Mouse (Mus musculus) c-Kit-positive CD71-negative TER-119-negative erythroid progenitor cells, embryonic 14.5 days (primary cell): ENCODE data around the gene Phldb2.
A peak's percentile ranks its signal among the peaks of the same experiment; 100 is the strongest.

ENCODE experiments used
- DNase-seq: peaks from one replicate; pipeline ENCODE4 v3.0.0-alpha.2; 2013; ENCODE audit warnings: low read depth

The Phldb2 gene

GRCm38 (mm10) chr16:45890471-45891200, 62.8 kb downstream of the Phldb2 start:
- DNase-seq: no peak

- no peak for DNase-seq
Observed at GRCm38 (mm10) chr16:45889636-45890035, 63.8 kb downstream of the Phldb2 start.

- no peak for DNase-seq
Observed at GRCm38 (mm10) chr16:45886599-45886998, 66.8 kb downstream of the Phldb2 start.

- DNase-seq: no peak
Observed at GRCm38 (mm10) chr16:45884194-45884593, 69.2 kb downstream of the Phldb2 start.

- DNase-seq: no peak
Observed at GRCm38 (mm10) chr16:45881177-45881832, 72.1 kb downstream of the Phldb2 start.

GRCm38 (mm10) chr16:45880101-45880751, 73.2 kb downstream of the Phldb2 start:
- DNase-seq: no peak

DNA sequence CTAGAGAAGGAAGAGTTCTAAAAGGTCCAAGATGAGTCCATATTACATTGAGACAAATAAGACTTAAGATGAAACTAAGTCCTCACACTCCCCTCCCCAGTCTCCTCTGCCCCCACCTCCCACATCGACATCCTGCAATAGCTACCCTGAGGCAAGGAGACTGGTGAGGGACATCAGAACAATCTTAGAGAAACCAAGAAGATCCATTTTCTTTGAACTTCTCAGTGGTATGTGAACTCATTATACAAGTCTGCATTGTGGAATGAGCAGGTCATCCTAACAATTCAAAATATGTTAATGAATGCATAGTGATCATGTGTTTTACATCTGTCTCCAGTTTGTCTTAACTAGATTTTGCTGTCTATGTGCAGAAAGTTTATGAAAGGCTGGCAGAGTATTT, 75.7 kb downstream of the Phldb2 start:
- no peak for DNase-seq

DNA sequence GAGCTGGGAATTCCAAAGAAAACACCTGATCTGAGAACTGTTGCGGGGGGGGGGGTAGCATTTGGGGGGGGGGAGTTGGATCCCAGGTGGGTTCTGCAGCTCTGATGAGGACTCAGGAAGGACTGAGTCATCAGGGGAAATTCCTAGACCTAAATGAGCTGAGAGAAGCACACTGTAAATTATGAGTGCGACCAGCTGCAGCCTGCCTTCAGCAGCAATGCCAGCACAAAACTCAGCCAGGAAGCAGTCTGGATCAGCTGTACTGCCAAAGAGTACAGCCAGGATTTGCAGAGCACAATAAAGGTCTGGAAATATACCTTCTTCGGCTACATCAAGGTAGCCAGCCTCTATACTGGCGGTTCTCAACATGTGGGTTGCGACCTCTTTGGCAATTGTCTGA, 76.2 kb downstream of the Phldb2 start:
- DNase-seq: no peak

DNA sequence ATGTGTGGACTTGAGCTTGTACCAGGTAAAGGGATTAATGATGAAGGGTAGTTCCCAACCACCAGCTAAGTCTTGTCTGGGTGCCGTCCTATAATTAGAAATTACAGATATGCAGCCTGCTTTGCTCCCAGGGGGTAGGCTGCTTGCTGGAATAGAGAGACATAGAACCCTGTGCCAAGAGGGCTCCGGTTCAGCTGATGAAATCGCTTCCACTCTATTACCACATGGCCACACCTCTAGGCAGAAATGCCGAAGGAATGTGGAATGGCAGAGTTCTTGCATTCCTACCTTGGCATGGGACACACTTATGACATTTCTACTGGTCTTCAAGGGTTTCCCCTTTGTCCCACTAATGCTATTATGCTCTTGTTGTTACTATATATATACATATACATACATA, 80.0 kb downstream of the Phldb2 start:
- DNase-seq: no peak

- DNase-seq: no peak
Observed at GRCm38 (mm10) chr16:45871286-45871976, 82.0 kb downstream of the Phldb2 start.

DNA sequence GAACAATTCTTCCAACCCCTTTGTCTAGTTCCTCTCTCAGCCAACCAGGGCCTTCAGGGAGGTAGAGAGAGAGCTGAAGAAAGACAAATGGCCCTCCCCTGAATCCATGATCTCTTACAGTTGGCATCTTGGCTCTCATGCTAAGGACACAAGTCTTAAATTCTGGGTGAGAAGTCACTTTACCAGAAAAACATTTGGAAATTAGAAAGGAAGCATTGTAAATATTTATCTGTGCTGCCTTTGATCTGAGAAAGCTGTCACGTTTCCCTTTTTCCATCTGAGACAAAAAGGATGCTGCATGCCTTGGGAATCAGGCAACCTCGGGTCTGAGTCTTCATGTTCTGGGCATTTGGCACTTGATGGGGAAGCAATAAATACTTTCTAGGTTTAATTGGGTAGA, 82.7 kb downstream of the Phldb2 start:
- DNase-seq: no peak

DNA sequence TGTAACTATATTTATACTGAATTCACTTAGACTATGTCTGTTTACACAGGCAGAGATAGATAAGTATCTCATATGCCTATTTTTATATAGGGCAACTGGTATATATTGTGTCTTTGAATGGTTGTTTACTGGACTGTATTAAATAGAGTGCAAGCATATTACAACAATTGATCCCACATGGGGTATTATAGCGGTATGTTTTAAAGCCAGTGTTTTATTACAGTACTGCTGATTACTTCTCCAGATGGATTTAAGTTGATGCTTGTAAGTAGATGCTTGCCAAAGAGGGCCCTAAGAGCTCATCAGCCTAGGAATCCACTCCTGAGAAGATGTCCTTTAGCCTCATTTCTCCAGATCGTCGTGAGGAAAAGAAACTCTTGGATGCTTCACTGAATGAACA, 84.4 kb downstream of the Phldb2 start:
- DNase-seq: no peak

DNA sequence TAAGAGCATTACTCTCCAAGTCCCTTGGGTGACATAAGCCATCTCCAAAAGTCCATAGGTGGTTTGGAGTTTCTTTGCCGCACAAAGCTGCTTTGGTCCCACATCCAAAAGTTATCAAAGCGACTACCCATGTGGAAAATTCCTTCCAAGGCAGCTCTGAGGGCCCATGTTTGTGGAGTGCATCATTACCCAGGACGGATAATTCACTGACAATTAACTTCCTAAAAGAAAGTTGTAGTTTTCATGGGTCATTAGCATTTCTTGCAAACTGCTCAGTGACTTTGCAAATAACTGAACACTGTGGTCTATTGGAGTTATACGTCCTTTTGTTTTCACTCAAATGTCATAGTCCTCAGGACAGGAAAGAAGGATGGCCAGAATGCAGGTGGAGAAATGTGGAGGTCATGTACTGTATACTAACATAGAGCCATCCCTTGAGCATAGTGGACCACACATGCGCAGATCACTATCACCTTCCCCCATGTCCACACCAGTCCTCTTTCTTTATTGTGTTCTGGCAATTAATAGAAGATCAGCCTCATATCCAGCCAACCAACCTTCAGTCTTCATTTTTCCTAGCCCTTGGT, 96.0 kb downstream of the Phldb2 start:
- DNase-seq: no peak

DNA sequence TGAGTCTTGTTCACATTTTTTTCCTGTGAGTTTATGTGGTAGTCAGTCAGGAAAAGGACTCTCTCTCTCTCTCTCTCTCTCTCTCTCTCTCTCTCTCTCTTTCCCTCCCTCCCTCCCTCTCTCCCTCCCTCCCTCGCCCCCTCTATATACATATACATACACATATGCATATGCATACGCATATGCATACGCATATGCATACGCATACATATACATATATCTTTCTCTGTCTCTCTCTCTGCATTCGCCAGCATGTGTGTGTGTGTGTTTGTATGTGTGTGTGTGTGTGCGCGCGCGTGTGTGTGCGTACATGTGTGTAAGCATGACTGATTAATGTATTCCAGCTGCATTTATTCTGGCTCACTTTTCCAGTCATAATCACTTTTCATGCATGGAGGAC, 98.9 kb downstream of the Phldb2 start:
- no peak for DNase-seq

DNA sequence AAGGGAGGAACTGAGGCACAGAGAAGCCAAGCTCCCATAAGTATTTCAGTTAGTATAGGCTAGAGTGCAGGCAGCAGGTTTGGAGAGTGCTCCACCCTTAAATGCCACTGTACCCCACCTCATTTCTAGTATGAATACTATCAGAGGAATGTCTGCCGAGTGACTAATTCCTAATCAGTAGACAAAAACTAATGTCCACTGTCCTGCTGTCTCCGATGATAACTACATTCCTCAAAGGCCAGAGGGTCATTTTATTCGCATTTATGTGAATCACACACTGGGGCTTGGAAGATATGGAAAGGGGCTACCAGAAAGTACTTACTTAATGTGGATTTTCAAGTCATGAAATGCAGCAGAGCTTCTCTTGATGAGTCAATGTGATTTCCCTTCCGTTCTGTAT, 104.4 kb downstream of the Phldb2 start:
- DNase-seq: no peak

- DNase-seq: no peak
Observed at GRCm38 (mm10) chr16:45844875-45845274, 108.5 kb downstream of the Phldb2 start.

DNA sequence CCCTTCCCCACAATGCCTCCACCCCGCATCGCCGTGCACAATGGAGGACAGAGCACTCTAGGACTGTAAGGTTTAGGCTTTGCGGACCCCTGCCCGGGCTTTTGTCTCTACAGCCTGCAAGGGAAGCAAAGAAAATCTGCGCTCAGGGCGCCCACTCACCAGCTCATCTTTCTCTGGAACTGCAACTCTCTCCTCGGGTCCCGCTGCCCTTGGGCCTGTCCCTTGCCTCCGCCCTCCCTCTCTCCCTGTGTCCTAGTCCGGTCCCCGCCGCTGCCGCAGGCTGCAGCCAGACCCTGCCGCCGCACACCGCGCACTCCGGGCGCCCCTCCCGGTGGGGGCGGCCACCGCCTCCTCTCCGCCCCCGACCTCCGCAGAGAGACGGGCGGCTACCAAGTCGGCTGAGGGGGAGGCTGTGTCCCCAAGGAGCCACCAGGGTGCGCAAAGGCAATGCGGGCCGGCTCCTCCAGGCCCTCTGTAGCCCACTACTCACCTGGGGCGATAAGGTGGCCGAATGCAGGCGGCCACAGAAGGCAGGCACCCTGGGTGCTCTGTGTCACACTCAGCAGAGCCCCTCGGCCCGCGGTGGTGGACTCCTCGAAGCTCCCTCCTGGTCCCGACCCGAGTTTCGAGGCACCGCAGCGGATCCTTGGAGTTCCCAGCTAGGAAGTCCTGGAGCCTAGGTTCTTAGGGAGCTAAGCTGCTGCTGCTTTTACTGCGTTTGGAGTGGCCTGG, 109.2 kb downstream of the Phldb2 start:
- peak; percentile 30 for DNase-seq

DNA sequence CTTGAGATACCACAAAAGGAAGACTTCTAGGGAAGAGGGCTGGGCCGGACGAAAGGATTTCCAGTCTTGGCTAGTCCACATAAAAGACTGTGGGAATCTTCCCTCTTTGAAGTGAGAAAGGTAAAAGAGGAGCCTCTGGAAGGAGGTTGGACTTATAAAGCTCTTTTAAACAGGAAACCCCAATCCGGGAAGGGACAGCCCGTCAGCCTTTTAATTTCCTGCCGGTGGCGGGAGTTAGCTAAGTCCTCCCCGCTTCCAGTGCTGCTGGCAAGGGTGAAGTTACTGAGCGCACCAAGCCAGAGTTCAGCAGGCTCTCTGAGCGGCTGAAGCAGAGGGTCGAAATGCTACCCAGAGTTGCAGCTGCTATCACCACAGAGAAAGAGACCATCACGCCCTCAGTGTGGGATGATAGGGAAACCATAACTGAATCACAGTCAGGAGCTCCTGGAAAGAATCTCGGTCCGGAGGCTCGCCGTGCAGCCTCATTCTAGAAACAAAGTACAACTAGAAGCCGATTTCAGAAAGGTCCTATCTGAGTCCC, 110.0 kb downstream of the Phldb2 start:
- no peak for DNase-seq

DNA sequence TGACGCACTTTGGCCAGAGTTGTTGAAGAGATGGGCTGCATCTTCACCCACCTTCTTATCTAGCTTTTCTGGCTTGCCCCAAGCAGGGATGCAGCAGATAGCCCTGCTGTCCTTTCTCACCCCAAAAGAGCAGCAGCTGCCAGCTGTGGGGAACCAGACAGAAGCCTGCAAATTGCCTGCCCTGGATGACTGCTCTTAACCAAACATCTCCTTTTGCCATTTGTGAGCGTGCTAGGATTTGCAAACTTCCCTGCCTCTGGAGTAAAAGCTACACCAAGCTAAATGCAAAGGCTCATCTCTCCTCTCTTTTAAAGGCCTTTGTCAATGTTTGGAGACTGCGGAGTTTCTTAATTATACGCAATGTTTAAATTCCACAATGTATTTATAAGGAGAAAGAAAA, 111.0 kb downstream of the Phldb2 start:
- no peak for DNase-seq

- no peak for DNase-seq
Observed at GRCm38 (mm10) chr16:45841806-45842205, 111.6 kb downstream of the Phldb2 start.

GRCm38 (mm10) chr16:45841016-45841415, 112.4 kb downstream of the Phldb2 start:
- DNase-seq: no peak
